Mouse (Mus musculus): ENCODE measurements around the gene Calml4.

The Calml4 gene

DNA sequence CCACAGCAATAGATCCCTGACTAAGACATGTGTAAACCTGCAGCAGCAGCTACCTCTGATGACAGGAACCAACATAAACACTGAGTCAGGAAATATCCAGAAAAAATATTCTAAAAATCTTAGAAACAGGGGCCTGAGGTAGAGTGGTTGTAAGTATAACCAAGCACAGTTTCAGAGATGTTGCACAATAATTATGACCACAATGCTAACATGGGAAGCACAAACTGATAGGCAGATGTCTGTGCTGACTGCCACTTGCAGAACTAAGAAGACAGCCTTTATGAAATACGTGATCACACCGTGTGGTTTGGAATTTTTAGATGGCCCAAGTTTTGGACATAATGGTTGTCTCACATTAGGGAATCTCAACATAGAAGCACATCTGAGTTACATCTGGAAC is 46.0 kb downstream of the Calml4 start:
- no peak for DNase-seq (ENCODE audit: low spot score in 2 of 2)

DNA sequence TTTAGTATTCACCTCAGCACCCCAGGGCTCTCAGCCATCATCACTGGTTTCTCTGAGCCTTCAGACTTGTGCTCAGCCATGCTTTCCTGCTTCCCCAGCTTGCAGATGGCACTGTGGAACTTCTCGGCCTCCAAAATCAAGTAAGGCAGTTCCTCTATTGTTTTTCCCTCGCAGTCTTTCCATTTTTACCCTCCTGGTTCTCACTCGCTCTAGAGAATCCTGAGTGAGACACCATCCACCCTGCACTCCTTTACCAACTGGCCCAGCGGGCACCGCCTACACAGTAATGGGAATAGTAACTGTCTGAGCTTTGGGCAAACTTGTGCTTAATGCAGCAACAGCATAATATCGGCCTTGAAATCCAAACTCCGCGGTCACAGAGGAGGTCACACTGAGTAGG is 47.2 kb downstream of the Calml4 start:
- DNase-seq (ENCODE audit: low spot score in 2 of 2) = peak; percentile 15 to 27

DNA sequence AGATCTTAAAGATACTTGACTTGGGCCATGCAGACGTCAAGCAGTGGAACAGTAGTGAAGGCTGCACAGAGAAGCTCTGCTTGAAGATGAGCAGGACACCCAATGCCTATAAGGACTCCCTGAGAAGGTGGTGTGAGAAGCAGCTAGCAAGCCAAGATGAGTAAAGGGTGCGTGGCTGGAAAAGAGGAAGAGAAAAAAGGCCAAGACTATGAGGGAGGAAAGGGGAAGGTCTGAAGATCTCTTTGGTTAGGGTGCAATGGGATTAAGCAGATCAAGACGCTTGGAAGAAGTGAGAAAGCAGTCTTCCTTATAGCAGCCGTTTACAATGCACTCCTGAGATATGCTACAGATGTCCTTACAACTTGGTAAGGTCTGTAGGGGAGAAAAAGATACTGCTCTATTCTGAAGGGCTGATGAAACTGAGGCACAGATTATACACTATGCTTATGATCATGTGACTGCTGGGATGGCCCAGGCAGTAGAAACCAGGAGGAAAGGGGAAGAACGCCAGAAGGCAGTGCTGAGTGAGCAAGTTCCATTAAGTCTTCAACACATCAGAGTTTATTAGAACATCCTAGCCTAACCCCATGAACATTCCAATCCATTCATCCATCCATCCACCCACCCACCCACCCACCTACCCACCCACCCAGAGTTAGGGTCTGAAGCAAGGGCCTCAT is 55.6 kb downstream of the Calml4 start:
- no peak for DNase-seq (ENCODE audit: low spot score in 2 of 2)

DNA sequence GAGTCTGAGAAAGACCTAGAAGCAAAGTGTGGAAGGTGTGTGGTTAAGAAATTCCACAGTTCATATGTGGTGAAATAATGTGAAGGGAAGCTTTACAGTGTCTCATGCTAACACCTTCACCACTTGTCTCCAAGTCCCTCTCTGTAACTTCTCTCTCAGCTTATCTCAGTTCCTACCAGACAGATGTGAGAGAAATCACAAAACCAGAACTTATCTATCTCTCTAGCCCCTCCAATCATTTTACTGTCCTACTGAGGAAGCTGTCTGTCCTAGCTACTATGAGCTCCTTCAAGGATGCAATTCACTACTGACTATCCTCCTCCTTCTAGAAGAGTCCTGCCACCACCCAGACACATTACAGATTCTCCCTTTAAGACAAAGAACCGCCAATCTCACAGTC is 59.2 kb downstream of the Calml4 start:
- no peak for DNase-seq (ENCODE audit: low spot score in 2 of 2)

DNA sequence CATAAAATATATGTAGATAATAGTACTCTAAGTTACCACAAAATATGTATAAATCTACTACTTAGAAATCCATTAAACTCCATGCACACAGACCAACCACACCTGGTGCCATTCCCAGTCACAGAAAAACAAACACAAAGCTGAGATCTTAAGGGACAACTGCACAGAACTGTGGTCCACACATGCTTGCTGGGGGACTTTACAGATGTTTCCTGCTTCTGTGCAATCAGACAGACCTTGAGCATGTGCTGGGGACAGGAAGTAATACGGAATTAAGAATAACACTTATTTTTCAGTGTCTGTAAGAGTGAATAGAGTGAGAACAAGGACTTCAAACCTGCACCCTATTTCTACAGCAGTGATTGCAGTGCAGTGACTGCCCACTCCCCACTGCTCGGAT is 63.0 kb downstream of the Calml4 start:
- DNase-seq (ENCODE audit: low spot score in 2 of 2) = no peak

DNA sequence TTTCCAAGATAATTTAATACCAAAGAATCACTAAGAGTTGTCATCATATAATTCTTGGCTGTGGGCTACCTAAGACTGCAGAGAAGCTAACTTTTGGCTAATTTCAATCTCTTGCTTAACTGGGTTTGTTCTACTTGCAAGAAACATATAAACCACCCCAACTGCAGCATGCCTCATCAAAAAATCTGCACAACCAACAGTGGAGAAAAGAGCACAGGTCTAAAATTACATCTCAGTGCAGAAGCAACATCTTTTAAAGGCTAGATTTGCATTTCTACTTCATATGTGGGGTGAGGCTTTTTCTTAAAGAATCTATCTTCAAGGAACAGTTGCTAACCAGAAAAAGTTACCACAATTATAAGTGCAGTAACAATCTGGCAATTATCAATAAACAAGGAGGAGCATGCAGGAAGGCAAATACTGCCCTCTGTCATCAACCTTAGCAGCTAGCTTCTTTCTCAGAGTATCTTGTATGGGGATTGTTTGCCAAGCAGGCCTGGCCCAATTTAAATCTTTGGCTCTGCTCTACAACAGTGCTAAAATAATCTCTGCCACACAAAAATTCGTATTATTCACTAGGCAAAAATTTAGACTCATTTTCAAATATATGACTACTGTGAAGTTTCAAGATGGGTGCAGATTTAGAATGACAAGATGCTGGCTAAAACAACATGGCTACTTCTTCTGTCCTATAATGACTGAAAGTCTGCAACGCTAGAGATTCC is 67.2 kb downstream of the Calml4 start:
- DNase-seq (ENCODE audit: low spot score in 2 of 2) = peak; percentile 17 to 57
